Mouse (Mus musculus) stomach, embryonic 16.5 days (tissue): Measurements from ENCODE around the gene Cdh15. TPM values are rescaled to one million over a fixed set of nuclear protein-coding genes. Genes with fewer than 3 reads are reported as not detected.

Experiments
- ATAC-seq: fragments of 200-750 bp; cut with Nextera tagmentation; 2 replicates; pipeline ENCODE4 v1.8.0; 2017; ENCODE audit warnings: moderate number of reproducible peaks, moderate TSS enrichment; ENCODE audit not compliant: insufficient read depth, low FRiP score
- H3K27ac ChIP-seq: fragments of 300-500 bp; sonication (generic); 2 replicates; pipeline ENCODE4 v1.5.1; 2014; ENCODE audit warnings: low read length
- H3K27me3 ChIP-seq: fragments of 300-500 bp; sonication (generic); 2 replicates; pipeline ENCODE4 v1.6.1; 2014; ENCODE audit warnings: low read length, control low read depth, mixed read lengths; ENCODE audit not compliant: control insufficient read depth, insufficient read depth
- H3K36me3 ChIP-seq: fragments of 300-500 bp; sonication (generic); 2 replicates; pipeline ENCODE4 v1.6.1; 2014; ENCODE audit warnings: low read length; ENCODE audit not compliant: control insufficient read depth, insufficient read depth
- H3K4me1 ChIP-seq: fragments of 300-500 bp; sonication (generic); 2 replicates; pipeline ENCODE4 v1.6.1; 2014; ENCODE audit warnings: low read length, control low read depth, mixed read lengths; ENCODE audit not compliant: control insufficient read depth, insufficient read depth
- H3K4me2 ChIP-seq: fragments of 300-500 bp; sonication (generic); 2 replicates; pipeline ENCODE4 v1.6.1; 2014; ENCODE audit warnings: low read depth, low read length, mixed read lengths
- H3K4me3 ChIP-seq: fragments of 300-500 bp; sonication (generic); replicated peaks from 2 replicates; pipeline ENCODE4 v1.5.1; 2014; ENCODE audit warnings: mild to moderate bottlenecking, low read length
- H3K9ac ChIP-seq: fragments of 300-500 bp; sonication (generic); 2 replicates; pipeline ENCODE4 v1.6.1; 2014; ENCODE audit warnings: low read length
- H3K9me3 ChIP-seq: fragments of 300-500 bp; sonication (generic); replicated peaks from 2 replicates; pipeline ENCODE4 v1.6.1; 2016; ENCODE audit warnings: low read length, control low read depth; ENCODE audit not compliant: control insufficient read depth
- WGBS: fragments of 180-500 bp; shearing (Covaris S2); extraction: QIAGEN DNeasy Blood & Tissue Kit; methylation state at CpG from one replicate; pipeline ENCODE4 v1.1.7; 2014; 5-methylcytosine and 5-hydroxymethylcytosine counted together
- polyA plus RNA-seq: library from polyadenylated mRNA; unstranded; fragments of >200 nt; fragmentation: Nextera tagmentation; extraction: Ambion mirVana; gene quantifications from 2 replicates; pipeline ENCODE4 v1.2.1, GENCODE M21; 2015

Gene Cdh15
- polyA plus RNA-seq, 1 experiment from 2014 or later, result 3.0 TPM

- no peak overlapping the region for H3K4me2 ChIP-seq
- WGBS, result 56% methylated on average over 1 of the region's 1 CpGs
- no peak overlapping the region for H3K4me3 ChIP-seq
- H3K27ac ChIP-seq, result no peak overlapping the region
- H3K36me3 ChIP-seq, result no peaks in the 10 kb centered on the region
- no peaks in the 10 kb centered on the region for H3K9me3 ChIP-seq
- no peak overlapping the region for H3K9ac ChIP-seq
- H3K4me1 ChIP-seq, result peaks cover 8% of the 10 kb centered on the region; the same call in 1 of the 2 replicates
- no peak for ATAC-seq
- H3K27me3 ChIP-seq, result no peaks in the 10 kb centered on the region
Observed at GRCm38 (mm10) chr8:122852546-122852905, 4.8 kb downstream of the Cdh15 start.

GRCm38 (mm10) chr8:122853340-122853771, 5.6 kb downstream of the Cdh15 start:
- Histone ChIP-seq H3K9ac (no peak overlapping the region), H3K4me3 (no peak overlapping the region), H3K27me3 (no peaks in the 10 kb centered on the region), H3K4me2 (no peak overlapping the region), H3K4me1 (peaks cover 8% of the 10 kb centered on the region; the same call in 1 of the 2 replicates), H3K36me3 (no peaks in the 10 kb centered on the region), H3K27ac (no peak overlapping the region), H3K9me3 (no peaks in the 10 kb centered on the region)
- ATAC-seq, result peak; percentile 37; the same call in 1 of the 2 replicates
- WGBS, result 35% methylated on average over 11 of the region's 11 CpGs

- no peak for ATAC-seq
- WGBS, result 63% methylated on average over 7 of the region's 7 CpGs
- Histone ChIP-seq H3K9me3 (no peaks in the 10 kb centered on the region), H3K36me3 (no peaks in the 10 kb centered on the region), H3K4me1 (peaks cover 8% of the 10 kb centered on the region; the same call in 1 of the 2 replicates), H3K27ac (no peak overlapping the region), H3K27me3 (no peaks in the 10 kb centered on the region), H3K9ac (no peak overlapping the region), H3K4me2 (no peak overlapping the region), H3K4me3 (no peak overlapping the region)
Observed at GRCm38 (mm10) chr8:122854388-122854787, 6.6 kb downstream of the Cdh15 start.

GRCm38 (mm10) chr8:122855123-122855522, 7.4 kb downstream of the Cdh15 start:
- H3K9ac ChIP-seq, result no peak overlapping the region
- 73% methylated on average over 4 of the region's 4 CpGs for WGBS
- no peak overlapping the region for H3K4me2 ChIP-seq
- H3K4me3 ChIP-seq, result no peak overlapping the region
- ATAC-seq, result no peak
- peaks cover 8% of the 10 kb centered on the region; the same call in 1 of the 2 replicates for H3K4me1 ChIP-seq
- no peaks in the 10 kb centered on the region for H3K27me3 ChIP-seq
- H3K36me3 ChIP-seq, result no peaks in the 10 kb centered on the region
- H3K27ac ChIP-seq, result no peak overlapping the region
- no peaks in the 10 kb centered on the region for H3K9me3 ChIP-seq

- Histone ChIP-seq H3K4me2 (no peak overlapping the region), H3K4me3 (no peak overlapping the region), H3K4me1 (peaks cover 8% of the 10 kb centered on the region; the same call in 1 of the 2 replicates), H3K9ac (no peak overlapping the region), H3K9me3 (no peaks in the 10 kb centered on the region), H3K27ac (no peak overlapping the region), H3K27me3 (no peaks in the 10 kb centered on the region), H3K36me3 (no peaks in the 10 kb centered on the region)
- 81% methylated on average over 8 of the region's 8 CpGs for WGBS
- no peak for ATAC-seq
Observed at GRCm38 (mm10) chr8:122856288-122856687, 8.5 kb downstream of the Cdh15 start.

GRCm38 (mm10) chr8:122859843-122860242, 12.1 kb downstream of the Cdh15 start:
- Histone ChIP-seq H3K27me3 (no peaks in the 10 kb centered on the region), H3K9ac (no peak overlapping the region), H3K4me1 (no peaks in the 10 kb centered on the region), H3K4me3 (no peak overlapping the region), H3K4me2 (no peak overlapping the region), H3K9me3 (0 out of 2 replicates have a peak, but pooled peaks cover 2% of the 10 kb centered on the region), H3K27ac (no peak overlapping the region), H3K36me3 (no peaks in the 10 kb centered on the region)
- 53% methylated on average over 13 of the region's 13 CpGs for WGBS
- ATAC-seq, result no peak

- no peaks in the 10 kb centered on the region for H3K27me3 ChIP-seq
- WGBS, result 57% methylated on average over 26 of the region's 26 CpGs
- peaks cover 2% of the 10 kb centered on the region; the same call in 1 of the 2 replicates for H3K9me3 ChIP-seq
- no peaks in the 10 kb centered on the region for H3K36me3 ChIP-seq
- H3K4me3 ChIP-seq, result peak overlapping the region; percentile 8; the same call in 1 of the 2 replicates
- no peak overlapping the region for H3K27ac ChIP-seq
- no peak for ATAC-seq
- H3K4me1 ChIP-seq, result no peaks in the 10 kb centered on the region
- H3K4me2 ChIP-seq, result peak overlapping the region; percentile 33
- H3K9ac ChIP-seq, result no peak overlapping the region
Observed at GRCm38 (mm10) chr8:122864719-122865129, 17.0 kb downstream of the Cdh15 start.

- peak overlapping the region; percentile 33; the same call in 1 of the 2 replicates for H3K4me2 ChIP-seq
- H3K4me1 ChIP-seq, result 0 out of 2 replicates have a peak, but pooled peaks cover 2% of the 10 kb centered on the region
- no peaks in the 10 kb centered on the region for H3K36me3 ChIP-seq
- 59% methylated on average over 10 of the region's 10 CpGs for WGBS
- no peaks in the 10 kb centered on the region for H3K27me3 ChIP-seq
- H3K4me3 ChIP-seq, result no peak overlapping the region
- peaks cover 2% of the 10 kb centered on the region; the same call in 1 of the 2 replicates for H3K9me3 ChIP-seq
- ATAC-seq, result no peak
- no peak overlapping the region for H3K27ac ChIP-seq
- no peak overlapping the region for H3K9ac ChIP-seq
Observed at GRCm38 (mm10) chr8:122865441-122865840, 17.7 kb downstream of the Cdh15 start.

- Histone ChIP-seq H3K27ac (no peak overlapping the region), H3K9me3 (peaks cover 2% of the 10 kb centered on the region; the same call in 1 of the 2 replicates), H3K36me3 (no peaks in the 10 kb centered on the region), H3K4me1 (0 out of 2 replicates have a peak, but pooled peaks cover 5% of the 10 kb centered on the region), H3K4me2 (no peak overlapping the region), H3K4me3 (no peak overlapping the region), H3K27me3 (no peaks in the 10 kb centered on the region), H3K9ac (no peak overlapping the region)
- ATAC-seq, result no peak
- 77% methylated on average over 8 of the region's 8 CpGs for WGBS
Observed at GRCm38 (mm10) chr8:122866231-122866630, 18.5 kb downstream of the Cdh15 start.
